Mouse (Mus musculus): ENCODE data around the gene Dip2a.

DNA sequence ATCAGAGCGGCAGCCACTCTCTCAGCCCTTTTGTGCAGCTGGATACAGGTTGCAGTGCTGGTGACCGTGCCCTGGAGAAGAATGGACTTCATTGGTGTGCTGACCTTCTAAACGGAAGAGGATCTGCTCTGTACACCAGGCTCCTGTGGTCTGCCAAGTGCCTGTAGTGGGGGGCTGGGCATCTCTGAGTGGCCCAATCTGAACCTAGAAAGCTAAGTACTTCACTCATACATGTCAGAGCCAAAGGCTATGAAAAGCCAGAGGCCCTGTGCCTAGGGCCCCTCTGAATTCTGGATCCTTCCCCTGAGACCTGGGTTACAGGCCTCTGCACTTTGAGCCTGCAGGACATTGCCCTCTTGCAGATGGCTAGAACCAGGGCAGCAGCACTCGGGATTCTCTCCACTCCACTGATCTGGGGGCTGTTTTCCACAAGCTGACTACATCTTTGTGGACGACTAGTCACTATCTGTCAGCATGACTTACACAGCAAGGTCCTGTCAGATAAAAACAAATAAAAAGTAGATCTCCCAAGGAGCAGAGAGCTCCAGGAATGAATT is 66.5 kb downstream of the Dip2a start:
- no peak for TF ChIP-seq GATA1 (IDR thresholded peaks at IDR 0.05; ENCODE audit: low read length)
- TF ChIP-seq TAL1 (IDR thresholded peaks at IDR 0.05; ENCODE audit: low read length) = no peak

All from erythroblast, embryonic 14.5 days (primary cell).